Mouse (Mus musculus) midbrain, embryonic 11.5 days (tissue): Measurements from ENCODE around the gene Cdk8. TPM values are rescaled to one million over a fixed set of nuclear protein-coding genes. Genes with fewer than 3 reads are reported as not detected.

Source experiments
- ATAC-seq: fragments of 200-750 bp; cut with Nextera tagmentation; 2 replicates; pipeline ENCODE4 v1.8.0; 2017; ENCODE audit warnings: moderate TSS enrichment, moderate library complexity; ENCODE audit not compliant: low FRiP score
- DNase-seq: peaks from one replicate; pipeline ENCODE4 v3.0.0; 2015; ENCODE audit warnings: low spot score; ENCODE audit errors: missing footprints
- H3K27ac ChIP-seq: fragments of 300-500 bp; sonication (generic); 2 replicates; pipeline ENCODE4 v1.5.1; 2014; ENCODE audit warnings: low read depth, low read length
- H3K27me3 ChIP-seq: fragments of 300-500 bp; sonication (generic); 2 replicates; pipeline ENCODE4 v1.6.1; 2014; ENCODE audit warnings: mild to moderate bottlenecking, low read length, moderate library complexity, mixed read lengths; ENCODE audit not compliant: control insufficient read depth, insufficient read depth
- H3K36me3 ChIP-seq: fragments of 300-500 bp; sonication (generic); 2 replicates; pipeline ENCODE4 v1.6.1; 2014; ENCODE audit warnings: mild to moderate bottlenecking, low read length, moderate library complexity, mixed read lengths; ENCODE audit not compliant: control insufficient read depth, insufficient read depth
- H3K4me1 ChIP-seq: fragments of 300-500 bp; sonication (generic); 2 replicates; pipeline ENCODE4 v1.6.1; 2014; ENCODE audit warnings: low read length; ENCODE audit not compliant: control insufficient read depth, insufficient read depth
- H3K4me2 ChIP-seq: fragments of 300-500 bp; sonication (generic); 2 replicates; pipeline ENCODE4 v1.6.1; 2014; ENCODE audit warnings: mild to moderate bottlenecking, moderate library complexity
- H3K4me3 ChIP-seq: fragments of 300-500 bp; sonication (generic); 2 replicates; pipeline ENCODE4 v1.5.1; 2014; ENCODE audit warnings: low read depth, low read length
- H3K9ac ChIP-seq: fragments of 300-500 bp; sonication (generic); 2 replicates; pipeline ENCODE4 v1.6.1; 2014; ENCODE audit warnings: low read length
- H3K9me3 ChIP-seq: fragments of 300-500 bp; sonication (generic); 2 replicates; pipeline ENCODE4 v1.6.1; 2016; ENCODE audit warnings: low read length; ENCODE audit not compliant: control insufficient read depth
- WGBS: fragments of 180-500 bp; shearing (Covaris S2); extraction: QIAGEN DNeasy Blood & Tissue Kit; methylation state at CpG from one replicate; pipeline ENCODE4 v1.1.7; 2014; 5-methylcytosine and 5-hydroxymethylcytosine counted together
- polyA plus RNA-seq: library from polyadenylated mRNA; unstranded; fragments of >200 nt; fragmentation: Nextera tagmentation; extraction: Ambion mirVana; gene quantifications from 2 replicates; pipeline ENCODE4 v1.2.1, GENCODE M21; 2014

Gene Cdk8
- polyA plus RNA-seq, 1 experiment from 2014 or later, result 39.2 TPM

GRCm38 (mm10) chr5:146265934-146266591 lies 35.0 kb downstream of the Cdk8 start:
- ATAC-seq (no peak), DNase-seq (no peak)
- Histone ChIP-seq H3K27ac (no peak overlapping the region), H3K9me3 (no peaks in the 10 kb centered on the region), H3K4me1 (no peaks in the 10 kb centered on the region), H3K9ac (no peak overlapping the region), H3K36me3 (0 out of 2 replicates have a peak, but pooled peaks cover 2% of the 10 kb centered on the region), H3K4me2 (no peak overlapping the region), H3K4me3 (no peak overlapping the region), H3K27me3 (no peaks in the 10 kb centered on the region)
- 76% methylated on average over 6 of the region's 6 CpGs for WGBS

GRCm38 (mm10) chr5:146267776-146268175 lies 36.7 kb downstream of the Cdk8 start:
- no peak for DNase-seq
- H3K4me2 ChIP-seq, result no peak overlapping the region
- 0 out of 2 replicates have a peak, but pooled peaks cover 2% of the 10 kb centered on the region for H3K36me3 ChIP-seq
- ATAC-seq, result no peak
- H3K4me3 ChIP-seq, result no peak overlapping the region
- no peaks in the 10 kb centered on the region for H3K4me1 ChIP-seq
- H3K27ac ChIP-seq, result no peak overlapping the region
- H3K9me3 ChIP-seq, result no peaks in the 10 kb centered on the region
- 94% methylated on average over 7 of the region's 7 CpGs for WGBS
- no peaks in the 10 kb centered on the region for H3K27me3 ChIP-seq
- no peak overlapping the region for H3K9ac ChIP-seq

GRCm38 (mm10) chr5:146270593-146270992 lies 39.6 kb downstream of the Cdk8 start:
- 89% methylated on average over 9 of the region's 9 CpGs for WGBS
- Histone ChIP-seq H3K36me3 (0 out of 2 replicates have a peak, but pooled peaks cover 2% of the 10 kb centered on the region), H3K27ac (no peak overlapping the region), H3K4me1 (no peaks in the 10 kb centered on the region), H3K9ac (no peak overlapping the region), H3K27me3 (no peaks in the 10 kb centered on the region), H3K9me3 (no peaks in the 10 kb centered on the region), H3K4me3 (no peak overlapping the region), H3K4me2 (no peak overlapping the region)
- DNase-seq (no peak), ATAC-seq (no peak)

GRCm38 (mm10) chr5:146271662-146272061 lies 40.6 kb downstream of the Cdk8 start:
- Histone ChIP-seq H3K36me3 (0 out of 2 replicates have a peak, but pooled peaks cover 2% of the 10 kb centered on the region), H3K27ac (no peak overlapping the region), H3K9ac (no peak overlapping the region), H3K4me1 (no peaks in the 10 kb centered on the region), H3K4me3 (no peak overlapping the region), H3K9me3 (no peaks in the 10 kb centered on the region), H3K27me3 (no peaks in the 10 kb centered on the region), H3K4me2 (no peak overlapping the region)
- ATAC-seq (no peak), DNase-seq (no peak)
- WGBS, result 94% methylated on average over 5 of the region's 5 CpGs

- no peaks in the 10 kb centered on the region for H3K27me3 ChIP-seq
- no peak overlapping the region for H3K4me2 ChIP-seq
- whole genome bisulfite sequencing, result 93% methylated on average over 4 of the region's 4 CpGs
- no peak overlapping the region for H3K4me3 ChIP-seq
- 0 out of 2 replicates have a peak, but pooled peaks cover 2% of the 10 kb centered on the region for H3K36me3 ChIP-seq
- H3K4me1 ChIP-seq, result no peaks in the 10 kb centered on the region
- H3K9ac ChIP-seq, result no peak overlapping the region
- no peaks in the 10 kb centered on the region for H3K9me3 ChIP-seq
- ATAC-seq, result no peak
- DNase-seq, result no peak
- H3K27ac ChIP-seq, result no peak overlapping the region
Measured at GRCm38 (mm10) chr5:146273096-146273495, 42.1 kb downstream of the Cdk8 start.

GRCm38 (mm10) chr5:146274420-146275045 lies 43.5 kb downstream of the Cdk8 start:
- no peaks in the 10 kb centered on the region for H3K4me1 ChIP-seq
- no peak for DNase-seq
- no peak for ATAC-seq
- H3K9ac ChIP-seq, result no peak overlapping the region
- H3K9me3 ChIP-seq, result no peaks in the 10 kb centered on the region
- H3K4me3 ChIP-seq, result no peak overlapping the region
- H3K4me2 ChIP-seq, result no peak overlapping the region
- H3K36me3 ChIP-seq, result no peaks in the 10 kb centered on the region
- no peaks in the 10 kb centered on the region for H3K27me3 ChIP-seq
- 93% methylated on average over 4 of the region's 4 CpGs for WGBS
- H3K27ac ChIP-seq, result no peak overlapping the region

GRCm38 (mm10) chr5:146277513-146277912 lies 46.5 kb downstream of the Cdk8 start:
- H3K4me1 ChIP-seq, result no peaks in the 10 kb centered on the region
- 93% methylated on average over 4 of the region's 4 CpGs for WGBS
- ATAC-seq (no peak), DNase-seq (no peak)
- H3K27me3 ChIP-seq, result no peaks in the 10 kb centered on the region
- no peak overlapping the region for H3K4me3 ChIP-seq
- no peak overlapping the region for H3K9ac ChIP-seq
- H3K4me2 ChIP-seq, result no peak overlapping the region
- no peak overlapping the region for H3K27ac ChIP-seq
- H3K36me3 ChIP-seq, result no peaks in the 10 kb centered on the region
- H3K9me3 ChIP-seq, result no peaks in the 10 kb centered on the region

- H3K9me3 ChIP-seq, result no peaks in the 10 kb centered on the region
- no peak overlapping the region for H3K9ac ChIP-seq
- 0 out of 2 replicates have a peak, but pooled peaks cover 2% of the 10 kb centered on the region for H3K36me3 ChIP-seq
- no peaks in the 10 kb centered on the region for H3K27me3 ChIP-seq
- no peak overlapping the region for H3K27ac ChIP-seq
- H3K4me1 ChIP-seq, result no peaks in the 10 kb centered on the region
- DNase-seq, result no peak
- no peak overlapping the region for H3K4me3 ChIP-seq
- no peak for ATAC-seq
- no peak overlapping the region for H3K4me2 ChIP-seq
Measured at GRCm38 (mm10) chr5:146280012-146280411, 49.0 kb downstream of the Cdk8 start.

GRCm38 (mm10) chr5:146281241-146281818 lies 50.3 kb downstream of the Cdk8 start:
- H3K4me1 ChIP-seq, result no peaks in the 10 kb centered on the region
- H3K27me3 ChIP-seq, result no peaks in the 10 kb centered on the region
- 0 out of 2 replicates have a peak, but pooled peaks cover 2% of the 10 kb centered on the region for H3K36me3 ChIP-seq
- ATAC-seq, result no peak
- no peaks in the 10 kb centered on the region for H3K9me3 ChIP-seq
- 94% methylated on average over 4 of the region's 4 CpGs for WGBS
- H3K27ac ChIP-seq, result no peak overlapping the region
- no peak overlapping the region for H3K4me3 ChIP-seq
- no peak for DNase-seq
- no peak overlapping the region for H3K4me2 ChIP-seq
- H3K9ac ChIP-seq, result no peak overlapping the region
